Mouse (Mus musculus): ENCODE results near the gene Atf6. TPM values are rescaled to one million over a fixed set of nuclear protein-coding genes. Genes with fewer than 3 reads are reported as not detected.
A peak's percentile ranks its signal among the peaks of the same experiment; 100 is the strongest.

Gene Atf6
- total RNA-seq, 2 experiments from 2014 or later, result 34.5 to 40.6 TPM

- no peak for DNase-seq
Measured at GRCm38 (mm10) chr1:170704911-170705594, 162.5 kb downstream of the Atf6 start.

- no peak for DNase-seq
Measured at GRCm38 (mm10) chr1:170704103-170704502, 163.5 kb downstream of the Atf6 start.

- DNase-seq, result no peak
Measured at GRCm38 (mm10) chr1:170702958-170703357, 164.6 kb downstream of the Atf6 start.

GRCm38 (mm10) chr1:170702263-170702662 lies 165.3 kb downstream of the Atf6 start:
- DNase-seq, result no peak

- no peak for DNase-seq
Measured at GRCm38 (mm10) chr1:170701582-170701981, 166.0 kb downstream of the Atf6 start.

- no peak for DNase-seq
Measured at GRCm38 (mm10) chr1:170701178-170701577, 166.4 kb downstream of the Atf6 start.

GRCm38 (mm10) chr1:170700496-170701027 lies 167.0 kb downstream of the Atf6 start:
- no peak for DNase-seq

DNA sequence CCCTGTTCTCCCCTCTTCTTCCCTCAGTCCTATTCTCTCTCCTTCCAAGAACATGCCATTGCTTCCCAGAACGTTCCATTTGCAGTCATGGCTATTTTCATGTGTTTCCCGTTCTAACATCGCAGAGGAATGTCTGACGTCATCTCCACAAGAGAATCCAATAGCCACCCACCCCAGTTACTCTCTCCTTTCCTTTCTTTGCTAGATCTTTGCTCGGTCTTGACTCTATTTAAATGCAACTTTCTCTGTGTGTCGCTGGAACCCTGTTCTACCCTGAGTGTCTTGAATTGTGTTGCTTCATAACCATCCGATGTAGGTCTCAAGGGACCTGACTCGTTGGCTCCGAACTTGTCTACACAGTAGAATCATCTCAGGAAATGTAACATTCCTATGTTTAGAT lies 168.0 kb downstream of the Atf6 start:
- no peak for DNase-seq

GRCm38 (mm10) chr1:170698771-170699170 lies 168.8 kb downstream of the Atf6 start:
- no peak for DNase-seq

- peak; percentile 52 to 68 for DNase-seq
Measured at GRCm38 (mm10) chr1:170697771-170698356, 169.7 kb downstream of the Atf6 start.

DNA sequence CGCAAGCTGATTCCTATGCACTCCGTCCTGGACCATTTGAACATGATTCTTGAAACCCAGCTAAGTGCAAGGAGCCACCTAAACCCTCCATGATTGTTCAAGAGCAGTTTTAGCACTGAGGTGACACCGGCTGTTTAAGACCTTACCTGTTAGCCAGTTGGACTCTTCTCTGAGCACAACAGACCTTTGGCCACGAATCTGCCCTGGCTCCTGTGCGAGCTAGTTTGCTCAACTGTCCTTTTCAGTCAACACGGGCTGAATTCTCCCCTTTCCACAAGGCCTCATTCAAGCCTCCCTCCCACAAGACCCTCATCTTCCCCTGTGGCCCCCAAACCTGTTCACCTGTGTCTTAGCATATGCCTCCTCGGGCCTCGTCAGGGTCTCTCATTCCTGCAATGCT lies 170.6 kb downstream of the Atf6 start:
- DNase-seq, result no peak

- DNase-seq, result no peak
Measured at GRCm38 (mm10) chr1:170695326-170695725, 172.2 kb downstream of the Atf6 start.

- DNase-seq, result peak; percentile 19 to 46
Measured at GRCm38 (mm10) chr1:170694821-170695291, 172.7 kb downstream of the Atf6 start.

- peak in 1 of 2 experiments; percentile 15 for DNase-seq
Measured at GRCm38 (mm10) chr1:170691301-170691700, 176.3 kb downstream of the Atf6 start.

GRCm38 (mm10) chr1:170689773-170690172 lies 177.8 kb downstream of the Atf6 start:
- DNase-seq, result no peak

DNA sequence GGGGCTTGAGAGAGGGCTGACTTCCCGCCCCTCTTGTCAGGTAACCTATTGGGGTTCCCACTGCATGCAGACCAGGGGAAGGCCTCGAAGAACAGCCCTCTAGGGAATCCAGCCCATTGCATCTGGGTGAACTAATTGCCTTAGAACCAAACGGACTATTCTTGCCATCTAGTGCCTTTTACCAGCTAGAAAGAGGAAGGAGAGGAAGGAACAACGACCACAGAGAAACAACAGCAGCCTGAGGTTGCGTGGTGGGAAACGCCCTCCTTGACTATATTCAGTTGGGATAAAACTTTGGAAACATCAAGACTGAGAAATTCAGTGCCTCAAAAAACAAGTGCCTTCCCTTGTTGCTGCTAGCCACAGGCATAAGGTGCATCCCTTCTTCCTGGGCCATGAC lies 183.7 kb downstream of the Atf6 start:
- no peak for DNase-seq

- no peak for DNase-seq
Measured at GRCm38 (mm10) chr1:170679624-170680023, 187.9 kb downstream of the Atf6 start.

DNA sequence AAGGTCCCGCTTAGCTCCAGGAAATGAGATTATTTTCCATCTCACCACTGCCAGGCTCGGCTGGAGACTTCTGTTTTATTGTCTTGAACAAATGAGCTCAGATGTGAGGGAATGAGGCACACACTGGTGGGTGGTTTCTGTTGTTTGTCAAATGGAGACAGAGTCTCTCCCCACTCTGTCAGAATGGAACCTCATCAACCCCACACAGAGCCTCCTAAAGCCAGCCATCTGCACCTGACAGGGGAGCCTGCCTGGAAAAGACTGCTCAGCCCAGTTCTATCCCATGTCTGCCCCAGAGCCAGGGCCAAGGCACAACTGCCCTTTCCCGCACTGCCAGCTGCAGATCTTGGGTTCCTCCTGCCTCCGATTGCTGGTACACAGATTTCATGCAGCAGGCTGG lies 188.7 kb downstream of the Atf6 start:
- DNase-seq, result no peak

DNA sequence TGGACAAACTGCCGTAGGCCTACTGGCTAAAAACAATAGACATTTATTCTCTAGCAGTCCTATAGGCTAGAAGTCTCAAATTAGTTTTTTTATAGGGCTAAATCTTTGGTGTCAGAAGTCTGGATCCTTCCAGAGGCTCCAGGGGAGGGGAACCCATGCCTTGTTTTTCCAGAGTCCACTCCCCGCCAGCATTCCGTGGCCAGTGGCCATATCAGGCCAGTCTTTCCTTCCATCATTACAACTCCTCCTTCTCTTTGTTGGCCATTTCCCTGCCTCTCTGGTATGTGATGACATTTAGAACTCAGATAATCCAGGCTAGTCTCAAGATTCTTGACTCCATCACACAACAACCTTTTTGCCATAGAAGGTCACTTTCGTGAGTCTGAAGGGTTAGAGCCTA lies 189.9 kb downstream of the Atf6 start:
- DNase-seq, result no peak

GRCm38 (mm10) chr1:170674184-170674775 lies 193.3 kb downstream of the Atf6 start:
- DNase-seq, result no peak

- DNase-seq, result no peak
Measured at GRCm38 (mm10) chr1:170665200-170665599, 202.4 kb downstream of the Atf6 start.

DNA sequence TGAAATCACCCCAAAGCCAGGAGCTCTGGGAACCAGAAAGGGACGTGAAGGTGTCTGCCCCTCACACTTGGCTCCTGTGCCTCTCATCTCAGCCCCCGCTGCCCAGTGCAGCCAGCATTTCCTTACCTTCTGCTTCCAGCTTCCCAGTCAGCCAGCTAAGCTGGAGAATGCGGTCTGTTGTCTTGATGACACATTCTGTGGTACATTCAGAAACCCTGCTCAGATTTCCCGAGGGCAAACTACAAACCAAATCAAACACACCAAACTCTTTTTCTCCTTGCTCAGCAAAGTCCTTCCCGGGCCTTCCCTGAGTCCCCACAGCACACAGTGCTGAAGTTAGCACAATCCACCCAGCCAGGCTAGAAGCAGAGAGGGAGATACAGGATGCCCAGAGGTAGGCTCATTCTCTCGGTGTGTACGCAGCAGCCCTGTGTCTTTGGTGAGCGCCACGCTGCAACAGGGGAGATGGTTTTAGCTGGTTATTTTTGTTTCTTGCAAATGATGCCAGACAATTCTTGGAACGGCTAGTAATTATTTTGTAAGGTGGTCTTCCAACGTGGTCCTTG lies 202.9 kb downstream of the Atf6 start:
- DNase-seq, result no peak

- DNase-seq, result no peak
Measured at GRCm38 (mm10) chr1:170659260-170659659, 208.3 kb downstream of the Atf6 start.

Data from adrenal gland, postnatal 36 days (tissue).